Mouse (Mus musculus) adrenal gland (tissue): Measurements from ENCODE around the gene Cryz.

Source experiments
- intact Hi-C: fragments of 180-260 bp; cut with DNase I; formaldehyde crosslinking; loops from one replicate; pipeline ENCODE4 v1.15.1; 2025
- long read RNA-seq, 2 experiments: library from polyadenylated mRNA; unstranded; transcript quantifications; one replicate each; pipeline ENCODE4 v2.0.0; 2020; ENCODE audit warnings: borderline replicate concordance in 1 of 2; ENCODE audit not compliant: insufficient replicate concordance in 1 of 2

The Cryz gene
- long read RNA-seq, experiment 1, transcript Cryz-208 (9 exons, 2,505 nt): major isoform, 14 of 18 reads
- long read RNA-seq, experiment 1, partial matches to known transcripts: 0 of 18 reads
- long read RNA-seq, experiment 1, other reads (novel, unspliced or antisense): 4 of 18 reads
- long read RNA-seq, experiment 2, transcript Cryz-208 (9 exons, 2,505 nt): major isoform, 14 of 18 reads
- long read RNA-seq, experiment 2, partial matches to known transcripts: 3 of 18 reads
- long read RNA-seq, experiment 2, other reads (novel, unspliced or antisense): 1 of 18 reads

DNA sequence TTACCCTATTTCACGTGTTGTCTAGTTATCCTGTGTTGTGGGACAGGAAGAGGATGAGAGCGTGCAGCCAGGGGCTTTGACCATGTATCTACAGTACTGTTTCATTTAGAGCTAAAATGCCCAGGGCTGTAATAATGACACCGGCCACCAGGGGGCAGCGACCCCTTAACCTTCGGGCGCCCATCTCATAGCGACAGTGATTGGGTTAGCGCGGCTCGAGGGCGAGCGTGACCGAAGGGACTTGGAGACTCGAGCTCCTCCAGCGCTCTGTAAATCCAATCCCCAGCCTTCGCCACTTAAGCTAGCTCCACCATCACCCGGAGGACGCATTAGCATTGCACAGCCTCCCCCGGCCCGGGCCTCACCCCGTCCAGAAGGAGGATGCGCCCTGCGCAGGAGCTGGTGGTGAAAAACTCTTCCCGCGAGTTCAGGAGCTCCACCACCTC, at the start of gene Cryz:
TSS of gene Cryz (plus strand) at position 224 of the 446 bp plus-strand sequence.
- intact Hi-C loops: no loop called here

DNA sequence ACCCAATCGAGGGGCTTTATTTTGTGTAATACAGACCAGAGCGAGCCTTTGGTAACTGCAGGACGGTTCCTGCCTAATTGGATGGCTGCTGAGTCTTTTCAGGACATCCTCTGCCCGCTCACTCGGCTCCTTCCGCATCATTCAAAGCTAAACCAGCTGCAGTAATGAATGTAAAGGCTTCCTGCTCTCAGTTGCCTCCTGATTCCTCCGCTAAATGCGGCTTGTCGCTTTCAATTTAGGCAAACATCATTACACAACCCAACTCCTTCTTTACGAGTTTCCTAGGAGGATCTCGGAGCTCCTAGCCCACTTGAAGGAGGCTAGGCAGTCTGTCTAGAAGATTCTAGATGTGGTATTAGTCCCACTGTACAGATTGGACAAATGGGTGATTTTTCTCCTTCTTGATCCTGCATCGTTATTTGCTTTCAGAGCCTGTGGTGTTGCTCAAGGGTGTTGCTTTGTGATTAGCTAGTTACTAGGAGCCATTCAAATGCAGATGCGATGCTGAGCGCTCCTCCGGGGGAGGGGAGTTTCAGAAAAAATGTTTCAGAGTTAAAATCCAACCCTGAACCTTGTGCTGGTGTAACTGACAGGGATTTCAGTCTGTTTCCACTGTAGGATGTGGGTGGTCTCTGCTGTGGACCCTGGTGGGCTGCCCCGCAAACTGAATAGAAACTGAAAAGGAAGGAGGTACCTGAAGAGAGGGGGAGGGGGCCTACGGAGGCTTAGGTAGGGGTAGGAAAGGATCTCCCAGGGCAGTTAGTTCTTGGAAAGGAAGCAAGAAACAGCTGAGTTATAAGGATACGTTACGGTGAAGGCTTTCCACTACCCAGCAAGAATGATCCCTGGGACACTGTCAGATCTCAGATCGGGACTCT, 48.7 kb upstream of the Cryz start:
- intact Hi-C loops: no loop called here

GRCm38 (mm10) chr3:154548868-154549301, 47.6 kb upstream of the Cryz start:
- intact Hi-C loops: no loop called here

DNA sequence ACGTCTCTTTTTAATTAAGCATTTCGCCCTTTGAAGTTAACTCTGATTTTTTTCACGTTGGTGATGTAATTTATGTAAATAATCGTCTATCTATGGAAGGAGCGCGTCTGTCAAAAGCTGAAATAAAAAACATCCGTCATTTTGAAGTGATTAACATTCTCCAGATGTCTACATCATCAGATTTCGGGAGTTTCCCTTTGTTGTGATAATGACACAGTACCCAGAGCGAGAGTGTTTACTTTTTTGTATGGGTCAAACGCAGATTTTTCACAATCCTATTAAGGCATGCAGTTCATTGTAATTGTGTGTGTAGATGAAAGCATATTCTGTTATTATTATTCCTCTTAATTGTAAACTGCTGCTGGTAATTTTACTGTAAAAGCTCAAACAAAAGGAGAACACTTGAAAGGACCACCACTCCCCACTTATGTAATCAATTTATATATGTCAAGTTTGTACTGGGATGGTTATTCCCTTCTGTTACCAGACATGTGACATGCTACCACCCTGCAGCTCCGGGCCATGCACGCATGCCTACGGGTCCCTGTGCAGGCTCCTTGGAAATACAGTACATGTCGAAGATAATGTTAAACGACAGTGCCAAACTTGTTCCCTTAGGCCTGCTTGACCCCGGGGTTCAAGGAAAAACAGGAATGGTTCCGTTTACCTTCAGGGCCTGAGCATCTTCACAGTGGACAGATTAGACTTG, 46.0 kb upstream of the Cryz start:
- intact Hi-C loops: no loop called here

- intact Hi-C loops: no loop called here
These were observed 45.5 kb upstream of the Cryz start for GRCm38 (mm10) chr3:154551035-154551411.

- intact Hi-C loops: no loop called here
These were observed 34.3 kb upstream of the Cryz start for GRCm38 (mm10) chr3:154562192-154562591.

- intact Hi-C loops: no loop called here
These were observed 31.1 kb upstream of the Cryz start for GRCm38 (mm10) chr3:154565437-154565836.

DNA sequence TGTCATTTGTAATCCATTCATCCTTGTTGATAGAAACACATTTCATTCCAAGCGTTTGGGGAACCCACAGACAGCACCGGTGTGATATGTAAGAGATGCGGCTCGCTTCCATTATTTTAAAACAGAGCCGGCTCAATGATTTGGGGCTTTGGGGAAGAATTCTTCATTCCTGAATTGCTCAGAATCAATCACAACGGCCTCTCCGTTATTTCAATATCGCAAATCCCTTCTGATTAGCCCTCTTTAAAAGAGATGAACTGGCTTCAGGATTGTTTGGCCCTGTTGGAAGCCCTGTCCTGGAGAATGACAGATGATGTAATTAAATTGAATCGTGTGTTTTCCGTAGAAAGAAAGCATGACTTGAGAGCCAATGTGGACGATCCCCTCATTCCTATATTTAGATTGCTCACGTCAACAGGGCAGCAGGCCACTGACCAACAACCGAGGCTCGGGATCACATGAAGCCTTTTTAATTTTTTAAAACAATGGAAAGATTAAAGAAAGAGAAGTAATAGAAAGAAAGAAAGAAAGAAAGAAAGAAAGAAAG, 26.4 kb upstream of the Cryz start:
- intact Hi-C loops: no loop called here

- intact Hi-C loops: no loop called here
These were observed 25.7 kb upstream of the Cryz start for GRCm38 (mm10) chr3:154570786-154571185.

GRCm38 (mm10) chr3:154572341-154572972, 24.1 kb upstream of the Cryz start:
- intact Hi-C loops: loop anchor here (1.0 kb wide), 1 partner anchor 303 kb away; no protein-coding TSS in a partner anchor

GRCm38 (mm10) chr3:154573666-154574065, 22.8 kb upstream of the Cryz start:
- intact Hi-C loops: no loop called here

DNA sequence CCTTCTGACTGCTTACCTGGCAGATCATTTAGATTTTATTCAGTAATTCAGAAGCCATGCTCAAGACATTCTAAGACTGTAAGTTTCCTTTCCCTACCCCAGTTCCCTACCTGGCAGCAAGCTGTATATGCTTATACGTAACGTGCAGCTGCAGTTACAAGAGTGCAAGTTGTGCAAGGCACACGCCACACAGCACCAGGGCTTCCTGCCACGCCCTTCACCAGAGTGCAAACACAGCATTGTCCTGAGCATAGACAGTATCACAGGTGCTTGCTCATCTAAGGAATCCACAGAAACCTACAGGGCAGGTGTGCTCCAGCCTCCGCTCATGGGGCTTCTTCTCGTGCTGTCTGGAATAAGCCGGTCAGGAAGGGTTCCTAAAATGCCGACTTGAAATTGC, 18.6 kb upstream of the Cryz start:
- intact Hi-C loops: no loop called here

DNA sequence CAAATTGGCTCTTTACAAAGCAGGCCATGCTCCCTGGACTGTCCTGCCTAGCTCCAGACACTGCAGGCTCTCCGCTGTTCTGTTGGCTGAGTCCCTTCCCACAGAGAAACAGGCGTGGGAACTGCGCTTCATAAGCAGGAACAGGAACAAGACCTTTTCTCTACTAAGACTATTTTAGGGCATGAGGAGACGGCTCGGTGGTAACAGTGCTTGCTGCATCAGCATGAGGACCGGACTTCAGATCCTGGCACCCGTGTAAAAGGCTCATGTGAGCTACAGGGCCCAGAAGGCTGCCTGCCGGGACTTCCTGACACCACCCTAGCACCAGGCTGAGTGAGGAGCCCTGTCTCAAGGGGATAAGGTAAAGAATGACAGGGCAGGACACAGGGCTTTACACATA, 12.2 kb upstream of the Cryz start:
- intact Hi-C loops: no loop called here

- intact Hi-C loops: no loop called here
These were observed 5.5 kb upstream of the Cryz start for GRCm38 (mm10) chr3:154590971-154591370.

DNA sequence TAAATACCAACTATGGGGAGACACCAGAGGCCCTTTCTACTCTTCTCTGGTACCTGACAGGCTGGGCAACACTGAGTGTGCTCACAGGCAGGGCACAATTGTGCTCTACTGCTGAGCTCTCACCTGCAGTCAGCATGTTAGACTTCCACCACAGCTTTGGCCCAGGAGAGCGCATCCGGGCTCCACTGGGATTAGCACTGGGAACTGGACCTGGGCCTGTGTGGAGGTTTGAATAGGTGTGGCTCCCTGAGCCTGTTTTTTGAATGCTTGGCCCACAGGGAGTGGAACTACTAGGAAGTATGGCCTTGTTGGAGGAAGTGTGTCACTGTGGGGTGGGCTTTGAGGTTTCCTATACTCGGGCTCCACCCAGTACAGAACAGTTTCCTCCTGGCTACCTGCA, 4.9 kb upstream of the Cryz start:
- intact Hi-C loops: no loop called here

DNA sequence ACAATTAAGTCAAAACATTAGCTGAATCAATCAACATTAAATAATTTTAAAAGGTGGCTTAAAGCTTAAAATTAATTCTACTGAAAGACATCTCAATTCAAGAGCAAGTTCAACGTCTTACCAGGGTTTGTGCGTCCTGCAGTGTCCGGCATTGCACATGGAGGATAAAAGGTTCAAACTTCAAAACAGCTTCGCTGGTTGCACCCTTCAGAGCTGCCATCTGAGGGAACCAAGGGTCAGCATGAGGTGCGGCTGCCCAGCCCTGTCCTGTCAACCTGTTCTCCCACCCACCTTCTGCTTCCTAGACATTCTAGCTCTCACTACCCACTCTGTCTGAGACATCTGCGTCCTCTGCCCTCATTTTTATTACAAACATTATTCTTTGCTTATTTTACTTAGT, 2.9 kb upstream of the Cryz start:
- intact Hi-C loops: no loop called here

GRCm38 (mm10) chr3:154594156-154594555, 2.4 kb upstream of the Cryz start:
- intact Hi-C loops: no loop called here

DNA sequence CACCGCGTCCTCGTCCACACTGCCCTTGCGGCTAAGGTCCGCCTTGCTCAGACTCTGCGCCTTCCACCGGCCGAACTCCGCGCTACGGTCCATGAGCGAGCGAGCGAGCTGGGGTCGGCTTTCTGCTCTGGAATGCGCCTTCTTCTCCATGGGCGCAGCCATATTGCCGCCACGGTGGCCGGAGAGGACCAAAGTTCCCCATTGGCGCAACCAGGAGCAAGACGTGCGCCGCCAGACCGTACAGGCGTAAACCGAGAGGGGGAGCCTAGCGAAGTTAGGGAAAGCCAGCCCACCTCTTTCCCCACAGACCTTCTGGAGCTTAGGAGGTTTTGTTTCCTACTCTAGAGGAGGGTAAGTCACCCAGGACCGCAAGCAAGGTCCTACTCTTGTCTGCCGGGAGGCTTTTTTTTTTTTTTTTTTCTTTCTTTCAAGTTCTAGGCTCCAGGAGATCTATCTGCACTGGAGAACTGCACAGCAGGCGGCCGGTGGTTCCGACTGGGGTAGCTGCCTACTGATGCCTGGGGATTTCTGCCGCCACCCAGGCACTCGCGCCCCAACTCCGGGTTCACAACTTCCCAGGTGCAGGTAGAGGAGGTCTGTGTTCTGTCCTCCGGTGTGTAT, 533 bp downstream of the Cryz start, which contains the start of gene Tyw3:
TSS of gene Tyw3 (minus strand) at position 171 of the 621 bp plus-strand sequence.
- intact Hi-C loops: no loop called here

- intact Hi-C loops: no loop called here
These were observed 1.1 kb downstream of the Cryz start for GRCm38 (mm10) chr3:154597561-154597960.

- intact Hi-C loops: no loop called here
These were observed 5.6 kb downstream of the Cryz start for GRCm38 (mm10) chr3:154602141-154602540.
